Mouse (Mus musculus): Measurements from ENCODE around the gene Rbm4b.

Rbm4b gene

DNA sequence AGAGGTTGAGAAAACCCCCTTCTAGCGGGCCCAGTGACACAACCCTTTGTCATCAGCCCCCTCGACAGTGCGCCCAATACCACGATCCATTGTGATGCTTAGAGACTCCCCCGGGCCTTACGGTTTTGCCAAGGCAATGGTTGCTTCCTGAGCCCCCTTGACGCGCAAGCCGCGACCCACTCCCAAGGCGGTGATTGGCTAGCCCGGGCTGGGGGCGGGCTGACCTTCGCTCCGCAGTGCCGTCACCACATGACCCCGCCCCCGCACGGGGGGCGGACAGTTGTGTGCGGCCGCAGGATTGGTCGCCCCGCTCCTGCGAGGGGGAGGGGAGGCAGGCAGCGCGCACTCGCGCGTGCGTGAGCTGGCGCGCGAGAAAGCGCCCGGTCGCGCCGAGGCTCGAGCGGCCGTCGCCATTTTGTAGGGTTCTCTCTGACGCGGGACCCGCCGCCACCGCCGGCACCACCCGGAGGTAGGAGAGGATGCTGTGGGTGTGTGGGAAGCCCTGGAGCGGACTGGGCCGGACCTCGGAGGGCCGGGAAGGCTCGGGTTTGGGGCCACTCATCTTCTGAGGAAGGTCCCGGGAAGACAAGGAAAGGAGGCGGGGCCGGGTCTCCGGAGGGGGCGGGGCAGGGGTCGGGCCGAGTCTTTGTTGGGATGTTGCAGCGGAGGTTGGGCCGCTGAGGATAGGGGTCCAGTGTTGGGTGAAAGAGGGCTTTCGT lies at the start of gene Rbm4b:
Gene Rbm4b, plus strand, starts transcription at position 305 of the 719 bp plus-strand sequence.
- DNase-seq (ENCODE audit: low spot score in 2 of 2) = peak; percentile 96 to 98

DNA sequence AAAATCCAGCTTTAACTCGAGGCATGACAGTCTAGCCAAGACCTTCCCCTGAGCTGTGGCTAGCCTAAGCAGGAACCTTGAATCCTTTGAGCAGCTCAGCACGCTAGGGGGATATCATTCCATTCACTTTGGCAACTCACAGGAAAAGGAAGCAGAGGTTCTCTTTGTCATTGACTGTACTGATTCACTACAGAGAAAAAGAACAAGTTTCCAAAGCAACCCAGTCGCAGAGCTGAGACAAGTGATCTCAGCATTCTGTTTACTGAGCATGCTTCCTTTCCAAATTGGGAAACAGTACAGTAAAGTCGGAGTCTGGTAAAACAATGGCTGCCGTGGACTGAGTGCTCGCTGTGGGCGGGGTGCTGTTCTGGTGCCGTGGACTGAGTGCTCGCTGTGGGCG lies 47.5 kb upstream of the Rbm4b start:
- DNase-seq (ENCODE audit: low spot score in 2 of 2) = no peak

GRCm38 (mm10) chr19:4711098-4711600 lies 45.1 kb upstream of the Rbm4b start, which contains the start of gene Sptbn2:
Gene Sptbn2, plus strand, starts transcription at chr19:4711167.
- peak; percentile 89 to 91 for DNase-seq (ENCODE audit: low spot score in 2 of 2)

GRCm38 (mm10) chr19:4711601-4712155 lies 44.6 kb upstream of the Rbm4b start:
- no peak for DNase-seq (ENCODE audit: low spot score in 2 of 2)

DNA sequence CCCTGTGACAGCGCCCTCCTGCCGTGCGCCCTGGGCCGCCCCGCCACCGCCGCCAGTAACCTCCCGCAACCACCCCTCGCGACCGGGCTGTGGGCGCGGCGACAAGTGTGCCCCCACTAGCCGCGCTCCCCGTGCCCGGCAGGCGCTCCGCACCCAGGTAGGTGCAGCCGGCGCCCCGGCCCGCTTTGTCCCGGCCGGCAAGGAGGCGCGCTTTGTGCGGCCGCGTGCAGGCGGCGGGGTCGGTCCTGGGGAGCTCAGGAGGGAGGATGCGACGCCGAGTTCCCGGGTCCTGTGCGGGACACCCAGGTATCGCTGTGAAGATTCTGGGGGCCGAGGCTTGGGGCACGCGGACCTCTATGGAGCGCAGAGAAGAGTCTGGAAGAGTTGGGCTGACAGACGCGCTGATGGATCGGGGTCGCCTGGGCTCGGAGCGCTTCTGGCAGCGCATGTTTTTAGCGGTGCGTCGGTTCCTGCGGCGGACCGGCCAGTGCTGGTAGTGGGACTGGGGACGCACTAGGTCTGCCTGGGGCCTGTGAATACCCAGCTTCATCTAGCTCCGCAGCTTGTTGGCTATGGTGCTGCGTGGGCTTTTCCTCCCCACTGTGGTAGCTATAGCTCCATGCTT lies 44.0 kb upstream of the Rbm4b start:
- peak in 1 of 2 experiments; percentile 21 for DNase-seq (ENCODE audit: low spot score in 2 of 2)

DNA sequence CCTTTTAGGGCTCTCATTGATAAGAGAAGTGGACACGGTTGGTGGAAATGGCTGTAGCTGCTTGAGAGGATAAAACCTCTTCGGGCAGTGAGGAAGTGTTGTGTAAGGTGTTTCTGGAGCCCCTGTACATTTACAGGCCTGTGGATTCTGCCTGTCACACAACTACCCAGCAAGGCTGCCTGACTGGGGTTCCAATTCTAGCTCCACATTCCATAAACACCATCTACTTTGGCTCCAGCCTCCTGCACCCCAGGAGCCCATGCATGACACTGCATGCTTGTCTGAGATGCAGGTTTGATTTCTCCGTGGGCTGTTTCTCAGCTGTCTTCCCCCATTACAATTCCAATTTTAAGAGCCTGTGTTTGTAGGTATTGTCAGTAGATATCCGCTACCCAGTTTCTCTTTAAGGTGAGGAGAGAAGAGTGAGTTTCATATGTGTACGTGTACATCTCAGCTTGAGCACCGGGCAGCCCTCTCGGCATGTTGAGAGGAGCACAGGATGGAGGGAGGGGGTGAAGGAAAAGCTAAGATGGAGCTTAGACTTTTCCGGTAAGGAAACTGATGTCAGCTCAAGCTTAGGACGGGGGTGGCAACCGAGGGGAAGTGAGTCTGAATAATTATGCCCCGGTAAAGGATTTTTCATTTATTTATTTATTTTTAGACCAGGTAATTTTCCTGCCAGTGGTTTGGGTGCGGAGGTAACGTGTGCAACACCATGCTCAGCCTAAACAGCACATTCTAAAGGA lies 43.3 kb upstream of the Rbm4b start:
- peak in 1 of 2 experiments; percentile 26 for DNase-seq (ENCODE audit: low spot score in 2 of 2)

GRCm38 (mm10) chr19:4713886-4714285 lies 42.4 kb upstream of the Rbm4b start:
- no peak for DNase-seq (ENCODE audit: low spot score in 2 of 2)

DNA sequence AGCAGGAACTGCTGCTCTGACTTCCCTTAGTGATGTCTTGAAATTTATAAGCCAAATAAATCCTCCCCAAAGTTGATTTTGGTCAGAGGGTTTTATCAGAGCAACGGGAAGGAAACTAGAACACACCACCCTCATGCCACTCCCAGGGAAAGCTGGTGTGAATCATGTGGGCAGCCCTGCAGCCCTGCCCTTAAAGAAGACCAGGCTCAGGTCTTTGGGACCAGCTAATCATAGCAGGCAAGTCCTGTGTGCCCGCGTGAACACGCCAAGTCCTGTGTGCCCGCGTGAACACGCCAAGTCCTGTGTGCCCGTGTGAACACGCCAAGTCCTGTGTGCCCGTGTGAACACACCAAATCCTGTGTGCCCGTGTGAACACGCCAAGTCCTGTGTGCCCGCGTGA lies 39.5 kb upstream of the Rbm4b start:
- DNase-seq (ENCODE audit: low spot score in 2 of 2) = no peak

DNA sequence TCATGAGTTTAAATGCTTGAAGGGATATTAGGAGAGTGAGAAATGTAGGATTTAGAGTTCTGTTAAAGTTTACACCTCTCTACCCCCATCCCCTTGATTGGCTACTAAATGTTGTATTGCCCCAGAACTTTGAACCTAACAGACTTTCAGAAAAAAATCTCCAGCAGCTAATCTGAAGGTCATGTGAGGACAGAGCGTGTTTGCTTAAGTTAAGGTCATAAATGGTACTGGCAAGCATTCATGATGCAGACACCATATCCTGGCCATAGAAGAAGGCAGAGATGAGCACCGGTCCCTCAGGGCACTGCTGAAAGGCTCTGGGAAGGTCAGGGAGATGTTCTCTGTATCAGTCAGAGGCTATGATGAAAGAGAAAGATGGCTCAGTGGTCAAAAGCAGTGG lies 39.0 kb upstream of the Rbm4b start:
- DNase-seq (ENCODE audit: low spot score in 2 of 2) = no peak

GRCm38 (mm10) chr19:4718716-4719115 lies 37.6 kb upstream of the Rbm4b start:
- DNase-seq (ENCODE audit: low spot score in 2 of 2) = peak in 1 of 2 experiments; percentile 50

DNA sequence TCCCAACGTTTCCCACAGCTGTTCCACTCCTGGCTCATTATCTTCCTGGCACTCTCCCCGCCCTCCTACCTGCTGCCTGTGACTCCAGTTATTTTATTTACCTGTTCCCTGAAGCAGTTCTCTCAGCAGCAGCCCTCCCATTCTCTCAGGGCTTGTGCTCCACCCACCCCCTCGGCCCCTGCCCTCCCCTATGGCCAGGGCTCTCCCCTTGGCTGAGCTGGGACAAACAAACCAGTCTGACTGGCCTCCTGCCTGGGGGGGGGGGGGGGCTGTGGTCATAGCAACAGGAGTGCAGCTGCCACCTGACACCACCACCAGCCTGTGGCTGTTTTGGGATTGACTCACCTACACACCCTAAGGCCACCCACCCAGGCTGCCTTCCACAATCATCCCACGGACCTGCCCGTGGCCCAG lies 36.9 kb upstream of the Rbm4b start:
- no peak for DNase-seq (ENCODE audit: low spot score in 2 of 2)

DNA sequence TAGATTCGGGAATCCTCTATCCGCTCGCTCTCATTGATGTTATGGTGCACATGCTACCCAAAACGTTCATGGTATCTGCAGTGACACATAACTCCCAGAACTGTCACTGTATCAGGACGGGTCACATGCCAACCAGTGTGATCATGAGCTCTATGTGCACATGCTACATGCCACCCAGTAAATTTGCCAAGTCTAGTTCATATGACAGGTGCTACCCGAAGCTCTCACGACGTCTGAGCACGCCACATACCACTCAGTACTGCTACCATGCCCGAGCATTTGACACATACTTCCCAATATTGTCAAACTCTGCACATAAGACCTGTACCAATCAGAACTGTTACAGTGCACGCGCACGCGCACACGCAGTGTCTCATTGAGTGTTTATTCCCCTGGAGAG lies 36.2 kb upstream of the Rbm4b start:
- no peak for DNase-seq (ENCODE audit: low spot score in 2 of 2)

- no peak for DNase-seq (ENCODE audit: low spot score in 2 of 2)
Observed at GRCm38 (mm10) chr19:4720671-4721244, 35.5 kb upstream of the Rbm4b start.

DNA sequence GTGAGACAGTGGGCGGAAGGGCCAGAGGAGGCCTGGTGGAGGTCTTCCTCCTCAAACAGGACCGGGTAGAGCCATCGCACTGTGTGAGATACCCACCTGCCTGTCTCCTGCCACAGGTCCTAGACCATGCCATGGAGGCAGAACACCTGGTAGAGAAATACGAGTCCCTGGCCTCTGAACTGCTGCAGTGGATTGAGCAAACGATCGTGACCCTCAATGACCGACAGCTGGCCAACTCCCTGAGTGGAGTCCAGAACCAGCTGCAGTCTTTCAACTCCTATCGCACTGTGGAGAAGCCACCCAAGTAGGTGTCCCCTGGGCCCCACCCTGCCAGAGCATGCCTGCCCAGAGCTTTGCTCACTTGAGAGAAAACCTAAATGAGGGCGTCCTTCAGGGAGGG lies 27.1 kb upstream of the Rbm4b start:
- no peak for DNase-seq (ENCODE audit: low spot score in 2 of 2)

- no peak for DNase-seq (ENCODE audit: low spot score in 2 of 2)
Observed at GRCm38 (mm10) chr19:4733052-4733451, 23.2 kb upstream of the Rbm4b start.

DNA sequence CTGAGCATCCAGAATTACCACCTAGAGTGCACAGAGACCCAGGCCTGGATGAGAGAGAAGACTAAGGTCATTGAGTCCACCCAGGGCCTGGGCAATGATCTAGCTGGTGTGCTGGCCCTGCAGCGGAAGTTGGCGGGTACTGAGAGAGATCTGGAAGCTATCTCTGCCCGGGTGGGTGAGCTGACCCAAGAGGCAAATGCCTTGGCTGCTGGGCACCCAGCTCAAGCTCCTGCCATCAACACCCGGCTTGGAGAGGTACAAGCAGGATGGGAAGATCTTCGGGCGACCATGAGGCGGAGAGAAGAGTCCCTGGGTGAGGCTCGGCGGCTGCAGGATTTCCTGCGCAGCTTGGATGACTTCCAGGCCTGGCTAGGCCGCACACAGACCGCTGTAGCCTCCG lies 18.4 kb upstream of the Rbm4b start:
- DNase-seq (ENCODE audit: low spot score in 2 of 2) = no peak

DNA sequence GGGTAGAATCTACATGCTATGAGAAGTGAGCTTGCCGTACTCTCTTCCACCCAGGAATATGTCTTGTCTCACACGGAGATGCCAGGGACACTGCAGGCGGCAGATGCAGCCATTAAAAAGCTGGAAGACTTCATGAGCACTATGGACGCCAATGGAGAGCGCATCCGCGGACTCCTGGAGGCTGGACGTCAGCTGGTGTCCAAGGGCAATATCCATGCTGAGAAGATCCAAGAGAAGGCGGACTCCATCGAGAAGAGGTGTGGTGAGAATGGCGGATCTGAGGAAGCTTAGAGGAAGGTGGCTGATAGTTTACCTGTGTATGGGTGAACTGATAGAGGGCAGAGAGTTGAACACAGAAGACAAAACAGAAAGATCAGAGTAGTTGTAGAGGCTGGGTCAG lies 17.2 kb upstream of the Rbm4b start:
- no peak for DNase-seq (ENCODE audit: low spot score in 2 of 2)

DNA sequence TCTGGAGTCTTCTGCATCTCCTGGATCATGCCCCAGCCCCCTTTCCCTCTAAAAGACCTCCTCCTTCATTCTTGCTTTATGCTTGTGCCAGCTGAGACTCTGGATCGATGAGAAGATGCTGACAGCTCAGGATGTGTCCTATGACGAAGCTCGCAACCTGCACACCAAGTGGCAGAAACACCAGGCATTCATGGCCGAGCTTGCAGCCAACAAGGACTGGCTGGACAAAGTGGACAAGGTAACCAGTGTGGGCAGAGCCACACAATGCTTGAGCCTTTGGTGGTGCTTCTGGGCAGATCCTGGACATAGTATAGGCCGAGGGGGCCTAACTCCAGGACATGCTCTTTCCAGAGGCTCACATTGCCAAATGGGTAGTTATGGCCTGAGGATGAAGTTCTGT lies 16.5 kb upstream of the Rbm4b start:
- no peak for DNase-seq (ENCODE audit: low spot score in 2 of 2)

- no peak for DNase-seq (ENCODE audit: low spot score in 2 of 2)
Observed at GRCm38 (mm10) chr19:4741482-4741881, 14.8 kb upstream of the Rbm4b start.

DNA sequence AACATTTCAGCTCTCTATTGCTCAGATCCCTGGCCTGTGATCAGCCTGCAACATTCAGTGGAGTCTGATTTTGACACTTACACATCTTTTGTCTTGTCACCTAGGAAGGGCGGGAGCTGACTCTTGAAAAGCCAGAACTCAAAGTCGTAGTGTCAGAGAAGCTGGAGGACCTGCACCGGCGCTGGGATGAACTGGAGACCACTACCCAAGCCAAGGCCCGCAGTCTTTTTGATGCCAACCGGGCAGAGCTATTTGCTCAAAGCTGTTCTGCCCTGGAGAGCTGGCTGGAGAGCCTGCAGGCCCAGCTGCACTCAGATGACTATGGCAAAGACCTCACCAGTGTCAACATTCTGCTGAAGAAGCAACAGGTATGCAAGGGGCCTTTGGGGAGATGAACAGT lies 14.1 kb upstream of the Rbm4b start:
- DNase-seq (ENCODE audit: low spot score in 2 of 2) = no peak

- no peak for DNase-seq (ENCODE audit: low spot score in 2 of 2)
Observed at GRCm38 (mm10) chr19:4743524-4743923, 12.8 kb upstream of the Rbm4b start.

DNA sequence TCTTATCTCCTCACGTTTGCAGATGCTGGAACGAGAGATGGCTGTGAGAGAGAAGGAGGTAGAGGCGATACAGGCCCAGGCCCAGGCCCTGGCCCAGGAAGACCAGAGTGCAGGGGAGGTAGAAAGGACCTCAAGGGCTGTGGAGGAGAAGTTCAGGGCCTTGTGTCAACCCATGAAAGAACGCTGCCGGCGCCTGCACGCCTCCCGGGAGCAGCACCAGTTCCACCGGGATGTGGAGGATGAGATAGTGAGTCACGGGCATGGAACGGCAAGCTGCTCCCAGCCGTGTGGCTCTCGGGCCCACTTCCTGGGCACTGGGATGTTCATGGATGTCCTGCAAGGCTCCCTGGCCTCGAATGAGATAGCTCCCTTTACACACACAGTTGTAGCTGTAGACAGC lies 12.3 kb upstream of the Rbm4b start:
- DNase-seq (ENCODE audit: low spot score in 2 of 2) = no peak

All from right cerebral cortex, adult 2 months (tissue).